Mouse (Mus musculus) lung, adult 2 months (tissue): Measurements from ENCODE around the gene Gm2244. TPM values are rescaled to one million over a fixed set of nuclear protein-coding genes. Genes with fewer than 3 reads are reported as not detected.
"Not testable (repeated sequence)": the region's sequence is repeated elsewhere in the genome, so short reads cannot be mapped to it uniquely, and the experiment has no call there.

ENCODE experiments used
- DNase-seq: peaks from one replicate; pipeline ENCODE4 v3.0.0; 2022
- H3K4me1 ChIP-seq: fragments of 200-500 bp; 2 replicates; pipeline ENCODE4 v1.6.1; 2011; ENCODE audit warnings: low read length; ENCODE audit not compliant: control insufficient read depth, insufficient read depth
- H3K4me3 ChIP-seq: fragments of 200-500 bp; replicated peaks from 2 replicates; pipeline ENCODE3; 2011; ENCODE audit warnings: low read depth, mild to moderate bottlenecking, control low read depth, low read length; ENCODE audit errors: extremely low read depth
- WGBS: fragments of 180-500 bp; shearing (Covaris S2); methylation state at CpG from one replicate; pipeline ENCODE4 v1.1.7; 2018; 5-methylcytosine and 5-hydroxymethylcytosine counted together
- polyA plus RNA-seq: library from polyadenylated mRNA; depleted of rRNA; stranded (reverse); fragments of >200 nt; gene quantifications from 2 replicates; pipeline ENCODE4 v1.2.3, GENCODE M21; 2012; rRNA removed

Gene Gm2244
- polyA plus RNA-seq: not detected in 2 replicates

GRCm38 (mm10) chr14:19549863-19550262 lies at the start of gene Gm2244:
Gene Gm2244 (minus strand): TSS chr14:19549963.
- DNase-seq, H3K4me1 ChIP-seq, H3K4me3 ChIP-seq: not testable (repeated sequence)
- WGBS: 89% methylated on average over 1 of the region's 3 CpGs

DNA sequence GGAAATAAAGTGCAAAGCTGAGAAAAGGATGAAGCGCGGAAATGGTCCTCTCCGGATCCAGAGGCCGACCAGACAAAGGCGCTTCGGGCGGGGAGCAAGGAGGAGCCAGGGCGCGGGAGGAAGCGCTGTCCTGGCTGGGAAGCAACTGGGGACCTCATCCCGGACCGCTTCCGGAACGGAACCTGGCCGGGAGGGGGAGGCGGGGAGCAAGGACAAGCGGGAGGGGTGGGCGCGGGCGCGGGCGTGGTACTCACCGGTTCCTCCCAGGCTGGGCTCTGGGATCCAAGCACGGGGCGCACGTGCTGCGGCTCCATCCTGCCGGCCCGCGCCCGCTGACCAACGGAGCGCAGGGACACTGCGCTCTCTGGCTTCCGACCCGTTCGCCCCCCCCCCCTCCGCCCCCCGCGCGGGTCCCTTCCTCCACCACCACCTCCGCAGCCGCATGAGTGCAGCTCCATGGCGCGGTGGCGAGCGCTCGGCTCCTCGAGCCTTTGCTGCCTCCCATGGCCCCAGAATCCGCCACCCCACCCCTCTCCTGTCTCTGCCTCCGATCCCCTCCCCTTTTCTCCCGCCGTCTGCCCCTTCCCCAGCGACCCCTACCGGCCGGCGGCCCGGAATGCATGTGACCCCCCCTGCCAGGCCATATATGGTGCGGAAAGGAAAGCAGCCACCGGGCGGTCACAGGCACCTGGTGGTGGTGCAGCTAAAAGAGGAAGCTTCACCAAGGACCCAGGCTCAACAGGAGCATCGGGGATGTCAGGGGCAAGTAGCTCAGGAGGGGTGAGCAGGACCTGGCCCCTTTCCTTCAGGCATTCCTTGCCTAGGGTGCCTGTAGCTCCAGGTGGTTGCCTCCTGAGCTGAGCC lies 35.3 kb upstream of the Gm2244 start, which contains the start of gene Gm2237:
TSS of gene Gm2237 (minus strand) at position 332 of the 864 bp plus-strand sequence.
- DNase-seq: peak; percentile 4
- H3K4me3 ChIP-seq, H3K4me1 ChIP-seq: not testable (repeated sequence)
- under 1% methylated on average over 19 of the region's 62 CpGs for WGBS

Other genes with a start within 250 kb of the Gm2244 start
- gene Gm21738, start 131.0 kb downstream of the Gm2244 start, polyA plus RNA-seq: not detected in 2 replicates
- gene Gm2237, start 35.2 kb upstream of the Gm2244 start, polyA plus RNA-seq: 0.06 and 0.33 TPM in 2 replicates
- gene Gm5458, start 52.6 kb upstream of the Gm2244 start, polyA plus RNA-seq: not detected in 2 replicates
- 10.4 and 10.7 TPM in 2 replicates for gene Nid2, start 201.3 kb upstream of the Gm2244 start, polyA plus RNA-seq